Mouse (Mus musculus) layer of hippocampus, postnatal 10 days (tissue): ENCODE measurements at regions not wholly inside any gene's neighbourhood (a gene's known extent, or its start where the extent isn't known, plus 50 kb on each side); places are given as distances from the start of the nearest gene placed in this dataset.

Source experiments
- DNase-seq, 2 experiments: peaks; one replicate each; pipeline ENCODE4 v3.0.0; 2021; ENCODE audit warnings: low spot score in 2 of 2

DNA sequence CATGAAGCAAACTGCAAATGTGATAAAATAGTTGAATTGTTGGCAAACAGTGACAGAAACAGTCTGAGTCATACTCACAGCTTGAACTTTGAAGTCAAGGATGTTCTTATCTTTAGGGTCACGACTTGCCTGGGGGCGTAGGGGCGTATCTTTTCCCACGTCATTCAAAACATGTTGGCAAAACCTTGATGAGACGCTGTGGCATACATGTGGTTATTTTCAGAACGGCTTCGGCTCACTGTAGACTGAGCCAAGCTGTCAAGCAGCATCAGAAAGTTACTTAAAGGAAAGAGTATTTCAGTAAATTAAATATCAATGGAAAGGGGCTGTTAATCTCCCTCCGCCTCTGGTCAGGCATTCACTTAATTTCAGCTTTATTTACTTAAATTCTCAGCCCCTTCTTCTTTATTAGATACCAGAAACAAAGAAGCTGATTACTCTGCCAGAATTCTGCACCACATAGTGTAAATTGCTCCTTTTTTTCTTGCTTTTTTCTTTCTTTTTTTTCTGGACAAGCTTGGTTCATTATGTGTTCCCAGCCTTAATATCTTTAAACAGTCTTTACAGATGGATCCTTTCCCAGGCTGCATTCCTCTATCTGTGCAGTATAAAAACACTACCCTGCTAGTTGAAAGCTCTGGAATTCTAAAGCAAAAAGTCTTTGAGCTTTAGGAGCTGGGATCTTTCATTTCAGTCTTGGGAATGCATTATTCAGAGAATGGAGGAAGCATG, 302.9 kb upstream of the Epha3 start:
- DNase-seq, result peak in 1 of 2 experiments; percentile 11

DNA sequence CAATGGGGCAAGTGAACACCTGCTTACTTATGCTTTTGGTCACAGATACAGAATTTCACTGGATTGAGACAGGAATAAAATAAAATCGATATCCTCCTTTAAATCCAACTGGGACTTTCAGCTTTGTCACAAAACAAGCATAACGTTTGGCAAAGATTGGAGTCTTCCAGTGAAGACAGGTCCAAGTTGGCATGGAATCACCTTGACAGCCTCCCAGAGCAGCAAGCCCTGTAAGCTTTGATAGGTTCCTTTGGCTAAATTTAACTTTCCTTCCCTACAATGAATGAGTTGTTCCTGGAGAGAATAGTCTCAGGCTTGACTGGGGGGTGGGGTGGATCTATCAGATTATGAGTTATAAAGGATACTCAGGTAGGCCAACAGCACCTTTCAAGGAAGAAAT, 302.1 kb upstream of the Epha3 start:
- DNase-seq, result no peak

DNA sequence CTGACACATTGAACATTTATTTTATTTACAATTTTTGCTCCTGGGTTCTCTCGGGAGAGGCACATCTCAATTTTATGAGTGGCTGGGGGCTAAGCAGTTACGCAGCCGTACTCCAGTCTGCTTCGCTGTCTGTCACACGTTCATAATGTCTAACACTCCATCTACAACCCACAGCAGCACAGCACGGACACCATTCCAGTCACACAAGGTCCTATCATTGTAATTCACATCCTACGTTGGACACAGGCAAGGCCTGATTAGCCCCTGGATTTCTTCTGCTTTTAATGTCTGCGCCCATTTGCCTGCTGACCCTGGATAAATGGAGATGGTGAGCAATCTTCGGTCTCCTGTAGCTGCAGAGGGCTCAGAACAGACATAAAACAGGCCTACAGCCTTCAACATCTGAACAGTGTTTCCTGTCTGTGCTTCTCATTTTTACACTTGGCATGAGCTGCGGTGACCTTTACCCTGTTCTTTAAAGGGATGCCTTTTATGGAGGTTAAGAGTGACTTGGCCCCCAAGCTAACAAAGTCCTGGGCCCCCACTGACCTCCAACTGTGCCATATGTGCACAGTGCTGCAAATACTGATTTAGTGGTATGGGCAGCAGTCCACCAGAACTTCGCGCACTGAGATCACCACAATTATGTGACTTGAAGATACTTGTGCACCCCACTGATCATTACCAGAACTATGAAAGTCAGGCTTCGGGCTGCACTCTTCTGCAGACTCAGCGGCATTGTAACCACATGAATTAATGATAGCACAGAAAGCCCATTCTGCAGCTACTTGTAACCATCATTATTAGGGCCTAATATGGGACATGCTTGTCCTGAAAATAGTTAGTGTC, 281.9 kb upstream of the Epha3 start:
- DNase-seq, result no peak
